19 mouse cellular contexts compared by ENCODE assay signal in genomic region chr13:91649926-91650325, GRCm38 (mm10).
DNase-seq lines count a peak whose midpoint lies in the region; ATAC-seq and TF ChIP-seq lines count a peak whose summit lies in the region.
"Had no signal": no experiment of that assay in that cellular context is flagged by ENCODE, and none has a peak within 500 bp of the region (broad histone marks: within the 10 kb centered on the region; RNA-seq: fewer than 3 reads in every experiment).

No protein-coding gene starts in this region.

- peak; percentile 29 for DNase-seq in 416B (ENCODE audit: low read depth)
- DNase-seq in Muller cell, postnatal 12 days (ENCODE audit: inconsistent ontology term), result peak; percentile 9
- peak; percentile 40 for DNase-seq in kidney, adult 11 months
- DNase-seq in kidney, postnatal 0 days (ENCODE audit: low spot score), result peak; percentile 42
- DNase-seq in heart, postnatal 14 days, result no peak
- no peak for DNase-seq in heart, embryonic 10.5 days (ENCODE audit: low spot score)
- no peak for DNase-seq in heart, adult 18-20 months
- DNase-seq: adrenal gland, postnatal 36 days; cerebellum, adult 9-11 months; gastrocnemius, adult 2 months; heart, adult 2 months; layer of hippocampus, postnatal 36 days; left cerebral cortex, postnatal 4 days; lung, embryonic 14.5 days; midbrain, embryonic 14.5 days; thymus, adult 2 months had no signal

- H3K36me3 ChIP-seq in kidney, postnatal 0 days (ENCODE audit: insufficient read depth, low read length), result no peaks in the 10 kb centered on the region
- H3K36me3 ChIP-seq in heart, embryonic 10.5 days, result peaks cover 8% of the 10 kb centered on the region
- H3K36me3 ChIP-seq: forebrain, embryonic 15.5 days had no signal

- H3K4me2 ChIP-seq in kidney, postnatal 0 days (ENCODE audit: low read length), result no peak overlapping the region
- H3K4me2 ChIP-seq: forebrain, embryonic 15.5 days; lung, embryonic 14.5 days had no signal

- intact Hi-C loops in heart, postnatal 14 days (cut with DNase I), result no loop called here

- H3K4me1 ChIP-seq in kidney, postnatal 0 days (replicated peaks; ENCODE audit: insufficient read depth, low read length), result no peaks in the 10 kb centered on the region
- no peaks in the 10 kb centered on the region for H3K4me1 ChIP-seq in heart, embryonic 10.5 days
- H3K4me1 ChIP-seq: forebrain, embryonic 15.5 days had no signal

- no peak overlapping the region for H3K9ac ChIP-seq in kidney, postnatal 0 days (ENCODE audit: low read depth, low read length)
- H3K9ac ChIP-seq: forebrain, embryonic 15.5 days; lung, embryonic 14.5 days had no signal

- no peak overlapping the region for H3K4me3 ChIP-seq in kidney, postnatal 0 days (replicated peaks; ENCODE audit: low read depth, low read length)
- H3K4me3 ChIP-seq in heart, embryonic 10.5 days, result no peak overlapping the region
- H3K4me3 ChIP-seq: forebrain, embryonic 15.5 days; gastrocnemius, adult 2 months; heart, adult 2 months had no signal

- peak; percentile 86 for ATAC-seq in kidney, postnatal 0 days (replicated peaks; ENCODE audit: low FRiP score, low read depth)
- ATAC-seq in megakaryocyte progenitor cell, adult 5-6 weeks (replicated peaks; ENCODE audit: poor library complexity), result no peak
- ATAC-seq: forebrain, embryonic 15.5 days had no signal

- TF ChIP-seq CTCF in kidney, postnatal 0 days (IDR thresholded peaks at IDR 0.05; ENCODE audit: low read depth), result no peak

- 52% methylated on average over 7 of the region's 7 CpGs for WGBS in kidney, postnatal 0 days
- WGBS in heart, embryonic 10.5 days, result 70% methylated on average over 7 of the region's 7 CpGs

- H3K27ac ChIP-seq in kidney, postnatal 0 days, result no peak overlapping the region
- no peak overlapping the region for H3K27ac ChIP-seq in heart, embryonic 10.5 days
- H3K27ac ChIP-seq: forebrain, embryonic 15.5 days; gastrocnemius, adult 2 months; heart, adult 2 months; macrophage had no signal

- no peaks in the 10 kb centered on the region for H3K27me3 ChIP-seq in kidney, postnatal 0 days (ENCODE audit: insufficient read depth, low read length)
- no peaks in the 10 kb centered on the region for H3K27me3 ChIP-seq in heart, embryonic 10.5 days (ENCODE audit: insufficient read depth, poor library complexity, severe bottlenecking)
- H3K27me3 ChIP-seq: forebrain, embryonic 15.5 days had no signal

- no peaks in the 10 kb centered on the region for H3K9me3 ChIP-seq in kidney, postnatal 0 days (replicated peaks; ENCODE audit: low read length)
- no peaks in the 10 kb centered on the region for H3K9me3 ChIP-seq in heart, embryonic 10.5 days
- H3K9me3 ChIP-seq: forebrain, embryonic 15.5 days had no signal

Comparison
In these comparisons a context has a peak if more than half of its experiments do, and no peak if none do; other contexts are left out.
1. DNase-seq: peak in 416B (single experiment), Muller cell, postnatal 12 days (single experiment), kidney, adult 11 months (single experiment) and kidney, postnatal 0 days (single experiment); none in heart, postnatal 14 days (0 of 2), heart, embryonic 10.5 days (single experiment) and heart, adult 18-20 months (0 of 2).